Mouse (Mus musculus) spleen, postnatal 14 days (tissue): ENCODE data around the gene Iqcj.

ENCODE experiments used
- DNase-seq, 2 experiments: peaks; one replicate each; pipeline ENCODE4 v3.0.0; 2021 to 2022; ENCODE audit warnings: low spot score in 2 of 2

Iqcj gene

GRCm38 (mm10) chr3:67954459-67955065 lies 62.5 kb downstream of the Iqcj start:
- DNase-seq = no peak

- no peak for DNase-seq
Observed at GRCm38 (mm10) chr3:67959672-67960071, 67.7 kb downstream of the Iqcj start.

DNA sequence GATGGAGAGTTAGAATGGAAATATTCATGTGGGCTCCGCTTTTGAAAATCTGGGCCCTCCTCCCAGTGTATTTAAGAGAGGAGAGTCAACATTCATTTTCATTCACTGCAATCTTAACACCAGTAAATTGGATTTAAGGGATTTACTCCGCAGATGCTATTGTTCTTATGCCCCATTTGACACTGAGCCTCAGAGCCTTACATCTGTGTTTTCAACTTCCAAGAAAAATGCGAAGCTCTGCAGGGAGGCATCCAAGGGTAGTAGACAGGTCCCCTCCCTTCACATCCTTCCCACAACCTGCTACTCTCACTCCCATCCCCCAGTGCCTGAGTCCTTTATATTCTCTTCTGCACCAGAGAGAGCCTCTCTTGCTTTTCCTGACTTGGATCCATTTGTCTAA lies 68.1 kb downstream of the Iqcj start:
- no peak for DNase-seq

GRCm38 (mm10) chr3:67960727-67961126 lies 68.7 kb downstream of the Iqcj start:
- no peak for DNase-seq

- no peak for DNase-seq
Observed at GRCm38 (mm10) chr3:67961934-67962639, 70.1 kb downstream of the Iqcj start.

DNA sequence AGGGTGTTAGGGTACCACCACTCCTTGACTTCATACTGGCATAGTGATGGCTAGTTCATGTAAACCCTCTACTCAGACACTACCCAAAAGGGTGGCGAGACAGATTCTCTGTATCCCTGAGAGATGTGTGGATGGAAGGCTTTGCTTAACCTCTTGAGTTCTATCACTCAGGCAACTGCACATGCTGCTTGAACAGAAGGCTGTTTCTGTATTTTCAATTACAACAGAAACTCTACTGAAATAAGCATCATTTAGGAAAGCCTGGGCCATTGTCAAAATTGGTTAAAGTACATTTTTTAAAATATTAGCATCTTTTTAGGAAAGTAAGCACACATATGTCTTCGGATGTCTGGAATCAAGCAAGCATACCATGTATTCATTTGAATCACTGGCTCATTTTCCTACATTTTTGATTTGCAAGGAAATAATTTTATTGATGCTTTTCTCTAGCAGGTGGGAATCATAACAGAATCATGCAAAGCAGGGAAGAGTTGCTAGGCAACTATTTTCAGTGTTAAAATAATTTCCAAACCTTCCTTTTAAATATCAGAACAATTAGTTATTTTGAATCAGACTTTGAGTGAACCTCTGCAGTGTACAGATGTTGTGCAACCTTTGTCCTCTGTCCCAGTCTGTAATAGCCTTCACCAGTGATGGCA lies 82.4 kb downstream of the Iqcj start:
- no peak for DNase-seq

GRCm38 (mm10) chr3:67980006-67980405 lies 88.0 kb downstream of the Iqcj start:
- DNase-seq = no peak

- no peak for DNase-seq
Observed at GRCm38 (mm10) chr3:67983329-67983728, 91.3 kb downstream of the Iqcj start.

DNA sequence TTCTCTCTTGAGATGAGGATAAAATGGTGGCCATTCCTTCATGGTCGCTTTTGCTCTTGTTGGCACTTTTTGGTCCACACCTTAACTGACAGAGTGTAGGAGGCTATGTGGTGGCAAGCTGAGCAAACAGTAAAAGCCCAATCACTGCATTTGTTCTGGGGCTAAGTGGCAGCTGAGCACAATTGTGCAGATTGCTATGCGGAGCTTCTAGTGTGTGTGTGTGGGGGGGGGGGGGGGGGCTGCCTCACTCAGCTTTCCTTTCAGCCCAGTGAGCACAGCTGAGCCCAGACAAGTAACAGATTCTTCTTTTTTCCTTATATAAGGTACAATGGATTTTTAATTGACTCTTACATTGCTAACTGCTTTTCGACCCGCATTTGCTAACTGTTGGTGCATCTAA lies 110.4 kb downstream of the Iqcj start:
- DNase-seq = no peak

- DNase-seq = no peak
Observed at GRCm38 (mm10) chr3:68012342-68012741, 120.3 kb downstream of the Iqcj start.

DNA sequence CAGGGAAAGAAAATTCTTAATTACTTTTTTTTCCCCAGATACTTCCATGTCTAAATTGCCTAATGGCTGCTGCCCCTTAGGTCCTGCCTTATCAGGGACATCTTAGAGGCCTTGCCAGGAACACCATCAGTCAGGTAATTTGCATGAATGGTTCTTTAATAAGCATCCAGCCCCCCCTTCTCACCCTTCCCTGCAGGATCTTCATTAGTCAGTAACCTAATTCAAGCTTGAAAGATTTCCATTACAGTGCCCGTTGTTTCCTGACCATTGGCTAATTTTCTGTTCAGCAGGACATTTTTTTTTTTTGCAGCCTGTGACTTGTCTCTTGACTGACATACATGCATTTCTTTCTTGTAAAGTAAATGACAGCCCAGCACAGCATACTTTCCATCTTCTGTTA lies 123.8 kb downstream of the Iqcj start:
- no peak for DNase-seq

DNA sequence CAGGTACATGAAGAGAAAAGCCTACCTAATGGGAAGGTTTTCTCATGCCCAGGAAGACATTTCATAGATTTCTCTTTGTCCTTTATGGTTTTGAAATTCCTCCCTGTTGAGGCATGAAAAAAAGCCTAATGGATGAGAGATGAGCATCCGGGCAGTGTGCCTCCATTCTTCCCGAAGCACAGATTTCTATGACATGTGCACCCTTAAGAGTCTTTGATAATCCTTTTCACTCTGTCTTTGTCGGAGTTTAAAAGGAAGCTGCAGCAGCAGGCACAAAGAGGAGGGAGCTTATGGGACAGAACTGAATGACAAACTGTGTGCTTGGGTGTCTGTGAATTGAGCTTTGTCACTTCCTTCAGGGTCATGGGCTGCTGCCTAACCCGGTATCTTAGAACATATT lies 127.4 kb downstream of the Iqcj start:
- DNase-seq = no peak

- no peak for DNase-seq
Observed at GRCm38 (mm10) chr3:68036097-68036496, 144.1 kb downstream of the Iqcj start.

- no peak for DNase-seq
Observed at GRCm38 (mm10) chr3:68042951-68043350, 150.9 kb downstream of the Iqcj start.

GRCm38 (mm10) chr3:68045475-68046416 lies 153.7 kb downstream of the Iqcj start:
- DNase-seq = no peak

GRCm38 (mm10) chr3:68053538-68053937 lies 161.5 kb downstream of the Iqcj start:
- DNase-seq = no peak

DNA sequence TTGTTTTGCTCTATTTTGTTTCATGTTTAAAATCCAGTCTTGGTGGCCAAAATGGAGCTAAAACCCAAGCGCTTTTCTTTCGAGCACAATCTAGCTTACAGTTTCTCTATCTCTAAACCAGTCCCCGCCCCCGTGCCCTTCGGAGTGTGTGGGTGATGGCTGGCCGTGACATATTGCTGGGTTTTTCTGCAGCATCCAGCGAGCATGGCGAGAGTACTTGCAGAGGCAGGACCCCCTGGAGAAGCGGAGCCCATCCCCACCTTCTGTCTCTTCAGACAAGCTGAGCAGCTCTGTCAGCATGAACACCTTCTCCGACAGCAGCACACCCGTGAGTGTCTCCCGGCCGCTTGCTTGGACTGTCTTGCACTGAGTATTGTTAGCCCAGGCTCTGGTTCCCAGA lies 163.1 kb downstream of the Iqcj start:
- no peak for DNase-seq

GRCm38 (mm10) chr3:68056373-68057275 lies 164.6 kb downstream of the Iqcj start:
- peak; percentile 21 to 47 for DNase-seq

DNA sequence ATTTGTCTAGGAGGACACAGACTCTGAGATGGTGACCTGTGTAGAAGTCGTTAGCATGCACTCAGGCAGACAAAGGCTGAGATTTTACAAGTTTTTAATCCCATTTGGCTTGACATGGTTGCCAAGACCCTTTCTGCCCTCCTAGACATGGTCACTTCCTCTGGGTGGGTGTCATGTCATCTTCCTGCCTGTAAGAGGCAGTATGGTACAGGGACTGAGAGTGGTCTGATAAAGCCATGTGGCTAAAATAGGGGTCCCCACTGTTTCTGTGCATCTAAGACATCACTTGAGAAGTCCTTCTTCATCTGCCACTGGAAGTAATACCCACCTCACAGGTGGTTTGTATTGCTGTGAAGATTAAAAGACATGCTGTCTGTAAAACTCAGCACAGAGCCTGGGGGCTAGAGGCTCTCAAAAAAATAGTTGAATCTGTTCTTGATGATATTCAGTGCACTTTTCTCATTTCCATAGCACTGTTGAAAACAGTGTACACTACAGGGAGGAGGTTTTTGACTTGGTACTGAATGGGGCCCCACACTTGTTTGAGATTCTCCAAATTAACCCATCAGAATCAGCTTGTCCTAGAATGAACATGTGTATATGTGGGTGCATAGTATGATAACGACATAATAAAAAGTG lies 167.3 kb downstream of the Iqcj start:
- DNase-seq = no peak

DNA sequence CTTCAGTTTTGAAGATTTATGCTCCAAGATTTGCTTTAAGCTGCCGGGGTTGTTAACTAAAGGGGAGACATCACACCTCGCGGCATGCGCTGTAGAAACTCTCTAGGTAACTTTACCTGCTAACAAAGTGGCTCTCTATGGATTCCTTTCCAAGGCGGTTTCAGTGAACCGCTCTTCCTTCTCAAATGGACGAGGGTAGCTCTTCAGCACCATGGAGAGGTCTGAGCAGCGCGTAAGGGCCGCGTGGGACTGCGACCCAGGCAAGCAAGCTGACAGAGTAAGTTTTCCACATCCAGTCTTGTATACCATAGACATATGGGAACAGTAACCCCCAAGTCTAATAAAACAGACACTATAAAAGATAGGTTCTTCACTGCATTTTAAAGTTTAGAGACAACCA lies 172.7 kb downstream of the Iqcj start, which contains the start of gene Schip1:
Gene Schip1 (plus strand): TSS at position 72 of the 400 bp plus-strand sequence.
- no peak for DNase-seq
